Mouse (Mus musculus) stomach, embryonic 16.5 days (tissue): ENCODE results near the gene Mgat4b. TPM values are rescaled to one million over a fixed set of nuclear protein-coding genes. Genes with fewer than 3 reads are reported as not detected.
A peak's percentile ranks its signal among the peaks of the same experiment; 100 is the strongest.

ENCODE experiments used
- ATAC-seq: fragments of 200-750 bp; cut with Nextera tagmentation; 2 replicates; pipeline ENCODE4 v1.8.0; 2017; ENCODE audit warnings: moderate number of reproducible peaks, moderate TSS enrichment; ENCODE audit not compliant: insufficient read depth, low FRiP score
- H3K27ac ChIP-seq: fragments of 300-500 bp; sonication (generic); 2 replicates; pipeline ENCODE4 v1.5.1; 2014; ENCODE audit warnings: low read length
- H3K27me3 ChIP-seq: fragments of 300-500 bp; sonication (generic); 2 replicates; pipeline ENCODE4 v1.6.1; 2014; ENCODE audit warnings: low read length, control low read depth, mixed read lengths; ENCODE audit not compliant: control insufficient read depth, insufficient read depth
- H3K36me3 ChIP-seq: fragments of 300-500 bp; sonication (generic); 2 replicates; pipeline ENCODE4 v1.6.1; 2014; ENCODE audit warnings: low read length; ENCODE audit not compliant: control insufficient read depth, insufficient read depth
- H3K4me1 ChIP-seq: fragments of 300-500 bp; sonication (generic); 2 replicates; pipeline ENCODE4 v1.6.1; 2014; ENCODE audit warnings: low read length, control low read depth, mixed read lengths; ENCODE audit not compliant: control insufficient read depth, insufficient read depth
- H3K4me2 ChIP-seq: fragments of 300-500 bp; sonication (generic); 2 replicates; pipeline ENCODE4 v1.6.1; 2014; ENCODE audit warnings: low read depth, low read length, mixed read lengths
- H3K4me3 ChIP-seq: fragments of 300-500 bp; sonication (generic); replicated peaks from 2 replicates; pipeline ENCODE4 v1.5.1; 2014; ENCODE audit warnings: mild to moderate bottlenecking, low read length
- H3K9ac ChIP-seq: fragments of 300-500 bp; sonication (generic); 2 replicates; pipeline ENCODE4 v1.6.1; 2014; ENCODE audit warnings: low read length
- H3K9me3 ChIP-seq: fragments of 300-500 bp; sonication (generic); replicated peaks from 2 replicates; pipeline ENCODE4 v1.6.1; 2016; ENCODE audit warnings: low read length, control low read depth; ENCODE audit not compliant: control insufficient read depth
- WGBS: fragments of 180-500 bp; shearing (Covaris S2); extraction: QIAGEN DNeasy Blood & Tissue Kit; methylation state at CpG from one replicate; pipeline ENCODE4 v1.1.7; 2014; 5-methylcytosine and 5-hydroxymethylcytosine counted together
- polyA plus RNA-seq: library from polyadenylated mRNA; unstranded; fragments of >200 nt; fragmentation: Nextera tagmentation; extraction: Ambion mirVana; gene quantifications from 2 replicates; pipeline ENCODE4 v1.2.1, GENCODE M21; 2015

Gene Mgat4b
- polyA plus RNA-seq, 1 experiment from 2014 or later = 5.9 TPM

DNA sequence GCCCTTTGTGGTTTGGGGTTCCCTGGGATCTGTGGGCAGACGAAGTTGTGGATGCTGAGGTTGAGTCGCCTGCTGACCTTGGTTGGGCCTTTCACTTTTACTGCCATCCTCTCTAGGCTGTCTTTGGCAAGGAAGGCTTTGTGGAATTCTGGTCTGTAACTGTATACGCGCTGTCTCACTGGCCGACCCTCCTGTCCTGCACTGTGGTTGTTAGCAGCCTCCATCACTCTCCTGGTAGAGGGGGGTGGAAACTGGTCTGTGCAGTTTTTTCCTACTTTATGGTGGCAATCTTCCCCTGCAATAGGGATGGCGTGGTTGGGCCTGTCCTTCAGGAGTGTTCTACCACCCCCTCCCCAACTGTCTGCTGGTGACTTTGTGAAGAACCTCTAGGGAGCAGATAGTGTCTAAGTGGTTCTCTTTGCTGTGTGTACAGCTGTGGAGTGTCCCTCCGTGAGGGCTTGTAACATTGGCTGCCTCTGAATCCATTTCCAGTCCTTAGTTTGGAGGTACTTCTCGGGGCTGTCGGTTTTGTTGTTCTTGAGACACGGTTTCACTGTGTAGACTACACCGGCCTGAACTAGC lies 42.1 kb downstream of the Mgat4b start:
- H3K27ac ChIP-seq = no peak overlapping the region
- no peak for ATAC-seq

DNA sequence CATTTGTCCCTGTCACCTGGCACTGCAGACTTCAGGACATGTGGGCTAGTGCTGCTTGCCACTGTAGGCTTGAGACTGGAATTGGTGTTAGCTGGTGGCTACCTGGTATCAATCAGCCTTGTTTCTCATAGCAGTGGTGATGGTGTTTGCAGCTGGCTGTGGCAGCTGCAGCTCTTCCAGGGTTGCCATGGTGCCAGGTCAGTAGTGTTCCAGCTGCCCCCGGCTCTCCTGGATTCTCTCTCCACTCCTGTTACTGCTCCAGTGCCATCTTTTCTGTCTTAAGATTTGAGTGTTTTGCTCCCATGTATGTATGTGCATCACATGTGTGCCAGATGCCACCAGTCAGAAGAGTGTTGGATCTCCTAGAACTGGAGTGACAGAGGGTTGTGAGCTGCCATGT lies 42.7 kb downstream of the Mgat4b start:
- H3K27me3 ChIP-seq = no peaks in the 10 kb centered on the region
- peaks cover 9% of the 10 kb centered on the region for H3K4me1 ChIP-seq
- 64% methylated on average over 1 of the region's 1 CpGs for WGBS
- H3K4me2 ChIP-seq = no peak overlapping the region
- H3K9me3 ChIP-seq = no peaks in the 10 kb centered on the region
- peaks cover 7% of the 10 kb centered on the region; the same call in 1 of the 2 replicates for H3K36me3 ChIP-seq
- no peak overlapping the region for H3K27ac ChIP-seq
- no peak for ATAC-seq
- H3K9ac ChIP-seq = no peak overlapping the region
- H3K4me3 ChIP-seq = no peak overlapping the region

More for the DNA sequence above, 42.1 kb downstream of the Mgat4b start:
- Histone ChIP-seq H3K4me3 (no peak overlapping the region), H3K27me3 (no peaks in the 10 kb centered on the region), H3K9me3 (no peaks in the 10 kb centered on the region), H3K4me1 (peaks cover 9% of the 10 kb centered on the region), H3K4me2 (no peak overlapping the region), H3K36me3 (peaks cover under 1% of the 10 kb centered on the region; the same call in 1 of the 2 replicates), H3K9ac (peak overlapping the region; percentile 39; the same call in 1 of the 2 replicates)
- 57% methylated on average over 11 of the region's 11 CpGs for WGBS

DNA sequence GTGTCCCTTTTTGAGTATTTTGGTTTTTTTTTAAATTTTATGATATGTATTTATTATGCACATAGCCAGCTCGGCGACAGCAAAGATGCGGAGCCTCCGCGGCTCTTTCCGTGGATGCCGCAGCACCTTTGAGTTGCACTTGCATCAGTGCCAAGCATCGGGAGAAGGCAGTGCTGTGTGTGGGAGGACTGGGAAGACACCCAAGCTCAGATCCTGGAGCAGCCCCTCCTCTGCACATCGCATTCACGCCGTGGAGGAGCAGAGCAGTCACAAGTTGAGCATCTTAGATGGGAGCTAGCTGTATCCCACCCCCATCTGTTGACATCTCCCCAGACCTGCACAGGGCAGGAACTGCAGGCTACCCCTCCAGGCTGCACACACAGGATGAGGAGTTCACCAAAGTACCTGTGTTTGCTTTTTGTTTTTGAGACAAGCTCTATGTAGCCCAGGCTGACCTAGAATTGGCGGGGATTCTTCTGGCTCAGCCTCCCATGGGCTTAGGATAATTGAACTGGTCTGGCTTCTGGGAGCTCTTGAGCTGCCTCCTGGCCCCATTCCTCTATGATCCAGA lies 43.4 kb downstream of the Mgat4b start:
- ATAC-seq = no peak
- 74% methylated on average over 12 of the region's 12 CpGs for WGBS

GRCm38 (mm10) chr11:50256615-50257014 lies 45.9 kb downstream of the Mgat4b start:
- Histone ChIP-seq H3K4me2 (no peak overlapping the region), H3K4me1 (peaks cover 9% of the 10 kb centered on the region), H3K36me3 (peaks cover 18% of the 10 kb centered on the region), H3K4me3 (no peak overlapping the region), H3K9me3 (no peaks in the 10 kb centered on the region), H3K27me3 (no peaks in the 10 kb centered on the region), H3K9ac (no peak overlapping the region), H3K27ac (no peak overlapping the region)
- WGBS = 84% methylated on average over 7 of the region's 7 CpGs
- no peak for ATAC-seq

More for the DNA sequence above, 43.4 kb downstream of the Mgat4b start:
- Histone ChIP-seq H3K9me3 (no peaks in the 10 kb centered on the region), H3K9ac (no peak overlapping the region), H3K4me2 (no peak overlapping the region), H3K27ac (no peak overlapping the region), H3K36me3 (peaks cover 11% of the 10 kb centered on the region; the same call in 1 of the 2 replicates), H3K27me3 (no peaks in the 10 kb centered on the region), H3K4me3 (no peak overlapping the region), H3K4me1 (peaks cover 9% of the 10 kb centered on the region)

- 84% methylated on average over 7 of the region's 7 CpGs for WGBS
- H3K27me3 ChIP-seq = no peaks in the 10 kb centered on the region
- H3K9ac ChIP-seq = no peak overlapping the region
- H3K27ac ChIP-seq = no peak overlapping the region
- H3K4me1 ChIP-seq = no peaks in the 10 kb centered on the region
- peaks cover 33% of the 10 kb centered on the region for H3K36me3 ChIP-seq
- ATAC-seq = no peak
- no peak overlapping the region for H3K4me2 ChIP-seq
- no peaks in the 10 kb centered on the region for H3K9me3 ChIP-seq
- no peak overlapping the region for H3K4me3 ChIP-seq
Observed at GRCm38 (mm10) chr11:50258310-50258709, 47.6 kb downstream of the Mgat4b start.

DNA sequence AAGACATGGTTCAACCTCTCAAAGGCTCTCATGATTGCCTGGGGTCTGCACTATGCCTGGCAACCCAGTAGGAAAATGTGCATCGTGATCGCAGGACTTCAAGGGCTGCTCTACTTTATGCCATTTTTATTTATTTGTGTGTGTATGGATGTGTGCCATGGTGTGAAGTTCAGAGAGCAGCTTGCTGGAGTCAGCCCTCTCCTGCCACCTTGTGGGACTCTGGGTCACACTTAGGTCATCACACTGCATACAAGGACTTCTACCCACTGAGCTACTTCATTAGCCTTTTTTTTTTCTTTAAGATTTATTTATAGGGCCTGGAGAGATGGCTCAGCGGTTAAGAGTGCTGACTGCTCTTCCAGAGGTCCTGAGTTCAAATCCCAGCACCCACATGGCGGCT lies 51.3 kb downstream of the Mgat4b start:
- H3K9me3 ChIP-seq = no peaks in the 10 kb centered on the region
- no peak overlapping the region for H3K4me2 ChIP-seq
- H3K27me3 ChIP-seq = no peaks in the 10 kb centered on the region
- H3K9ac ChIP-seq = no peak overlapping the region
- ATAC-seq = no peak
- H3K27ac ChIP-seq = no peak overlapping the region
- no peak overlapping the region for H3K4me3 ChIP-seq
- H3K4me1 ChIP-seq = no peaks in the 10 kb centered on the region
- WGBS = 90% methylated on average over 4 of the region's 4 CpGs
- H3K36me3 ChIP-seq = peaks cover 53% of the 10 kb centered on the region

- Histone ChIP-seq H3K27ac (no peak overlapping the region), H3K27me3 (no peaks in the 10 kb centered on the region), H3K4me1 (no peaks in the 10 kb centered on the region), H3K4me2 (no peak overlapping the region), H3K9ac (no peak overlapping the region), H3K4me3 (no peak overlapping the region), H3K36me3 (peaks cover 49% of the 10 kb centered on the region), H3K9me3 (no peaks in the 10 kb centered on the region)
- no peak for ATAC-seq
- WGBS = 90% methylated on average over 3 of the region's 3 CpGs
Observed at GRCm38 (mm10) chr11:50263198-50263597, 52.5 kb downstream of the Mgat4b start.

GRCm38 (mm10) chr11:50265931-50266330 lies 55.2 kb downstream of the Mgat4b start:
- Histone ChIP-seq H3K4me2 (no peak overlapping the region), H3K36me3 (peaks cover 37% of the 10 kb centered on the region), H3K9ac (no peak overlapping the region), H3K9me3 (no peaks in the 10 kb centered on the region), H3K4me1 (no peaks in the 10 kb centered on the region), H3K4me3 (no peak overlapping the region), H3K27me3 (no peaks in the 10 kb centered on the region), H3K27ac (no peak overlapping the region)
- 78% methylated on average over 8 of the region's 8 CpGs for WGBS
- no peak for ATAC-seq

DNA sequence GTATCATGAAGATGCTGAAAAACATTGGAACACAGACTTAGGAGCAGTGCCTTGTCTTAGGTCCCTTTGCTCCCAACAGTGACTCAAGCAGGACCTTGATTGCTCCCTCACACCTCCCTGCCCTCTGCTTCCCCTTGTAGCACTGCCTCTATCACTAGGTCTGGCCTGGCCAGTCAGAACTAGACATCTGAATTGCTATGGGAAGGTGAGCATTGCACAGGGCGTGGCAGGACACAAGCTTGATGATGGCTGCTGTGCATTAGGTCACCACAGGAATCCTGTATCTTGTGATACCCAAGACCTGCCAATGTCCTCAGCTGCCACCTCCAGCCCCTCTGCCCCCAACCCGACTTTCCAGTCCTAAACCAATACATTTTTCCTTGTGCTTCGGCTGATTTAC lies 56.3 kb downstream of the Mgat4b start:
- no peak overlapping the region for H3K4me2 ChIP-seq
- no peaks in the 10 kb centered on the region for H3K9me3 ChIP-seq
- H3K4me3 ChIP-seq = no peak overlapping the region
- H3K27ac ChIP-seq = no peak overlapping the region
- H3K4me1 ChIP-seq = no peaks in the 10 kb centered on the region
- H3K36me3 ChIP-seq = peaks cover 31% of the 10 kb centered on the region
- H3K27me3 ChIP-seq = no peaks in the 10 kb centered on the region
- 91% methylated on average over 3 of the region's 3 CpGs for WGBS
- no peak overlapping the region for H3K9ac ChIP-seq
- ATAC-seq = no peak
